ENCODE assay signal across 8 mouse cellular contexts in the genomic region with DNA sequence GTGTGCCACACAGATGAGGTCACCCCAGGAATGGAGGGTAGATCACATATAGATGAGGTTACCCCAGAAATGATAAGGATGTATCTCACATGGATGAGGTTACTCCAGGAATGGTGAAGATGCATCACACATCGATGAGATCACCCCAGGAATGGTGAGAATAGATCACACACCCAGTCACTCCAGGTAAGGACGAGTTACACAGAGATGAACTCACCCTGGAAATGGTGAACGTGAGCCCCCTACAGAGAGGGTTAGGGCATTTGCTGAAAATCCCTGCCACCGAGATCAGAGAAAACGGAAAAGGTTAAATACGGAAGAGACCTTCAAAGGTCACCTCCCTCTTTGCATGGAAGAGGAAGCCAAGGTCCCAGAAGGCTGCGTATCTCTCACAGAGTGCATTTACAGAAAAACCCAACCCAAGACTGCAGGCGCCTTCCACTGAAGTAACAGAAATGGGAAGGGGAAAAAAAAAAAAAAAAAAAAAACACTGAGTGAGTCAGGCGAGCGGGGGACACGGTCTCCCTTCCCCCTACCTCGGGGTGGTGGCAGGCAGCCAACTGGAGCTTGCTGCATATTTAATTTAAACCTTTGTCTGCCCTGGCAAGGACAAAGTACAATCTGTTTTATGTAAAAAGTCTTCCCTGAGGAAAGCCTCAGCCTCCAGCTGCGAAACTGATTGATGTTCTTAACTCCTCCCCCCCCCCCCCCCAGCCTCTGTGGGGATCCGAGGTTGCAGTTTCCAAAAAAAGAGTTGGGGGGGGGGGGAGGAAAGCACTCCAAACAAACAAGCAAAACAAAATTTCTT.
DNase-seq lines count a peak whose midpoint lies in the region; ATAC-seq lines count a peak whose summit lies in the region.

No protein-coding gene starts in this region.

- no peaks in the 10 kb centered on the region for H3K9me3 ChIP-seq in intestine, embryonic 15.5 days

- peak overlapping the region; percentile 9; the same call in 1 of the 2 replicates for H3K9ac ChIP-seq in intestine, embryonic 15.5 days

- peak overlapping the region; percentile 9; the same call in 1 of the 2 replicates for H3K4me3 ChIP-seq in intestine, embryonic 15.5 days (replicated peaks)

- H3K36me3 ChIP-seq in intestine, embryonic 15.5 days, result no peaks in the 10 kb centered on the region

- peak; percentile 77 for ATAC-seq in intestine, embryonic 15.5 days
- peak; percentile 49 for ATAC-seq in megakaryocyte progenitor cell, adult 5-6 weeks (replicated peaks; ENCODE audit: poor library complexity)
- ATAC-seq in erythroblast, adult 5-6 weeks (replicated peaks; ENCODE audit: low FRiP score, poor library complexity, severe bottlenecking), result no peak

- no peaks in the 10 kb centered on the region for H3K27me3 ChIP-seq in intestine, embryonic 15.5 days (replicated peaks)

- DNase-seq in adrenal gland, postnatal 10 days, result peak; percentile 93
- peak; percentile 87 for DNase-seq in embryo, embryonic 11 days
- peak; percentile 84 to 90 for DNase-seq in gastrocnemius, postnatal 4 days (ENCODE audit: low spot score in 2 of 2)
- DNase-seq in left cerebral cortex, postnatal 25 days (ENCODE audit: low spot score in 2 of 2), result peak; percentile 47 to 71
- DNase-seq in right cerebral cortex, postnatal 25 days, result peak; percentile 59

- H3K4me1 ChIP-seq in intestine, embryonic 15.5 days (replicated peaks), result peaks cover 27% of the 10 kb centered on the region

- intact Hi-C loops in left cerebral cortex, postnatal 25 days (cut with DNase I), result loop anchor here (1.0 kb wide), 1 partner anchor 83 kb away; no protein-coding TSS in a partner anchor

- under 1% methylated on average over 14 of the region's 14 CpGs for WGBS in intestine, embryonic 15.5 days

- H3K27ac ChIP-seq in intestine, embryonic 15.5 days, result peak overlapping the region; percentile 82

- peak overlapping the region; percentile 54 for H3K4me2 ChIP-seq in intestine, embryonic 15.5 days (replicated peaks)
